Mouse (Mus musculus): ENCODE measurements around the gene Smim24. TPM values are rescaled to one million over a fixed set of nuclear protein-coding genes. Genes with fewer than 3 reads are reported as not detected.

Smim24 gene
- total and polyA plus RNA-seq, 2 experiments from 2014 or later, result 1.4 to 3.7 TPM

- ATAC-seq, result no peak
- WGBS, result 77% methylated on average over 40 of the region's 40 CpGs
- H3K27me3 ChIP-seq (ENCODE audit: insufficient read depth, low read length), result no peaks in the 10 kb centered on the region
These were observed 27.4 kb downstream of the Smim24 start for GRCm38 (mm10) chr10:81420191-81420767.

GRCm38 (mm10) chr10:81421041-81421796 lies 28.4 kb downstream of the Smim24 start:
- Histone ChIP-seq H3K4me2 (ENCODE audit: low read depth, low read length) (no peak overlapping the region), H3K9ac (replicated peaks; ENCODE audit: low read length) (no peak overlapping the region), H3K27ac (no peak overlapping the region), H3K9me3 (ENCODE audit: low read length) (no peaks in the 10 kb centered on the region), H3K36me3 (ENCODE audit: insufficient read depth, low read length) (no peaks in the 10 kb centered on the region), H3K4me1 (ENCODE audit: insufficient read depth, low read length) (peaks cover 30% of the 10 kb centered on the region), H3K4me3 (ENCODE audit: low read length) (no peak overlapping the region), H3K27me3 (ENCODE audit: insufficient read depth, low read length) (no peaks in the 10 kb centered on the region)
- ATAC-seq, result no peak
- no peak for TF ChIP-seq CTCF (IDR thresholded peaks at IDR 0.05; ENCODE audit: low read depth)
- 67% methylated on average over 4 of the region's 4 CpGs for WGBS
- peak; percentile 0 for DNase-seq (ENCODE audit: low spot score)

More at GRCm38 (mm10) chr10:81420191-81420767, 27.4 kb downstream of the Smim24 start:
- Histone ChIP-seq H3K4me1 (ENCODE audit: insufficient read depth, low read length) (peaks cover 30% of the 10 kb centered on the region), H3K9me3 (ENCODE audit: low read length) (no peaks in the 10 kb centered on the region), H3K36me3 (ENCODE audit: insufficient read depth, low read length) (no peaks in the 10 kb centered on the region), H3K27ac (no peak overlapping the region), H3K9ac (replicated peaks; ENCODE audit: low read length) (no peak overlapping the region), H3K4me2 (ENCODE audit: low read depth, low read length) (no peak overlapping the region), H3K4me3 (ENCODE audit: low read length) (no peak overlapping the region)
- no peak for TF ChIP-seq CTCF (IDR thresholded peaks at IDR 0.05; ENCODE audit: low read depth)
- DNase-seq (ENCODE audit: low spot score), result no peak

DNA sequence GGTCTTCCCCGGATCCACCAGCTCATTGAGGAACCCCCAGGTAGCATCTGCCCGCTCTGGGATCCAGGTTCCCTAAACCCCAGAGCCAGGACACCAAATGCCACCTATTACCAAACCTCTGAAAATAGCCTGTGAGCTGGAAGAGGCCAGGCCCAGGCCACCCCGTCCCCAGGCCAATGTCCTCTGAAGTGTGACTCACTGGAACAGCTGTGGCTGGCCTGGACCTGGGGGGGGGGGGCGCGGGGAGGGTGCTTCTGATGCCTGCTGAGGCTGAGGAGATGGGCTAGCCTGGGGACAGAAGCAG lies 28.9 kb downstream of the Smim24 start:
- Histone ChIP-seq H3K9ac (replicated peaks; ENCODE audit: low read length) (no peak overlapping the region), H3K27me3 (ENCODE audit: insufficient read depth, low read length) (no peaks in the 10 kb centered on the region), H3K4me1 (ENCODE audit: insufficient read depth, low read length) (peaks cover 28% of the 10 kb centered on the region), H3K4me2 (ENCODE audit: low read depth, low read length) (no peak overlapping the region), H3K27ac (no peak overlapping the region), H3K36me3 (ENCODE audit: insufficient read depth, low read length) (no peaks in the 10 kb centered on the region), H3K9me3 (ENCODE audit: low read length) (no peaks in the 10 kb centered on the region), H3K4me3 (ENCODE audit: low read length) (no peak overlapping the region)
- 66% methylated on average over 5 of the region's 5 CpGs for WGBS
- DNase-seq (ENCODE audit: low spot score) (no peak), ATAC-seq (no peak)
- TF ChIP-seq CTCF (IDR thresholded peaks at IDR 0.05; ENCODE audit: low read depth), result no peak

DNA sequence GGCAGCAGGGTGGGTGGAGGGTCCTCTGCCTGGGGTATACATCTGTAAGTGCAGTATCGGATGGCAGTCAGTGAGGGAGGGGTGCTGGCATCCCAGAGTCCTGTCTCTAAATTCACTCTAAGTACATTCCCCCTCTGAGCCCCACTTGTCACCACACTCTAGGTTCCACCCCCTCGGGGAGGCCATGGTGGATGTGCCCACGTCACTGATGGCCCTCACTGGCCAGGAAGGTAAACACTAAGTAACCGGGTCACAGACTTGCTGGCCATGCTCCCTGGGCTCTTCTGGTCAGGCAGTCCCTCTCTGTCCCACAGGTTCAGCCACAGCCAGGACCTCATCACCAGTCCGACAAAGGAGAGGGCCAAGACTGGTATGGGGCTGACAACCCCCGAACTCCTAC lies 29.3 kb downstream of the Smim24 start:
- no peaks in the 10 kb centered on the region for H3K27me3 ChIP-seq (ENCODE audit: insufficient read depth, low read length)
- TF ChIP-seq CTCF (IDR thresholded peaks at IDR 0.05; ENCODE audit: low read depth), result no peak
- no peak overlapping the region for H3K9ac ChIP-seq (replicated peaks; ENCODE audit: low read length)
- H3K36me3 ChIP-seq (ENCODE audit: insufficient read depth, low read length), result no peaks in the 10 kb centered on the region
- peak; percentile 1 for DNase-seq (ENCODE audit: low spot score)
- no peak for ATAC-seq
- WGBS, result 70% methylated on average over 6 of the region's 6 CpGs
- no peak overlapping the region for H3K4me3 ChIP-seq (ENCODE audit: low read length)
- H3K9me3 ChIP-seq (ENCODE audit: low read length), result no peaks in the 10 kb centered on the region
- H3K27ac ChIP-seq, result no peak overlapping the region
- peaks cover 23% of the 10 kb centered on the region for H3K4me1 ChIP-seq (ENCODE audit: insufficient read depth, low read length)
- no peak overlapping the region for H3K4me2 ChIP-seq (ENCODE audit: low read depth, low read length)

- no peak for ATAC-seq
- Histone ChIP-seq H3K9me3 (ENCODE audit: low read length) (no peaks in the 10 kb centered on the region), H3K4me3 (ENCODE audit: low read length) (no peak overlapping the region), H3K9ac (replicated peaks; ENCODE audit: low read length) (no peak overlapping the region), H3K27ac (no peak overlapping the region), H3K27me3 (ENCODE audit: insufficient read depth, low read length) (no peaks in the 10 kb centered on the region), H3K4me2 (ENCODE audit: low read depth, low read length) (no peak overlapping the region), H3K36me3 (ENCODE audit: insufficient read depth, low read length) (no peaks in the 10 kb centered on the region), H3K4me1 (ENCODE audit: insufficient read depth, low read length) (peaks cover 18% of the 10 kb centered on the region)
- TF ChIP-seq CTCF (IDR thresholded peaks at IDR 0.05; ENCODE audit: low read depth), result no peak
- DNase-seq (ENCODE audit: low spot score), result no peak
- 80% methylated on average over 3 of the region's 3 CpGs for WGBS
These were observed 29.9 kb downstream of the Smim24 start for GRCm38 (mm10) chr10:81422661-81423217.

GRCm38 (mm10) chr10:81423476-81424245 lies 30.8 kb downstream of the Smim24 start:
- Histone ChIP-seq H3K9ac (replicated peaks; ENCODE audit: low read length) (no peak overlapping the region; the same call in 1 of the 2 replicates), H3K4me3 (ENCODE audit: low read length) (no peak overlapping the region), H3K27me3 (ENCODE audit: insufficient read depth, low read length) (no peaks in the 10 kb centered on the region), H3K4me2 (ENCODE audit: low read depth, low read length) (peak overlapping the region; percentile 26; the same call in 1 of the 2 replicates), H3K27ac (peak overlapping the region; percentile 54; the same call in 1 of the 2 replicates), H3K9me3 (ENCODE audit: low read length) (no peaks in the 10 kb centered on the region), H3K36me3 (ENCODE audit: insufficient read depth, low read length) (no peaks in the 10 kb centered on the region), H3K4me1 (ENCODE audit: insufficient read depth, low read length) (peaks cover 10% of the 10 kb centered on the region)
- DNase-seq (ENCODE audit: low spot score) (peak; percentile 1), ATAC-seq (no peak)
- TF ChIP-seq CTCF (IDR thresholded peaks at IDR 0.05; ENCODE audit: low read depth), result no peak
- 84% methylated on average over 4 of the region's 4 CpGs for WGBS

Measured in hindbrain, postnatal 0 days (tissue).